Mouse (Mus musculus): Measurements from ENCODE around the gene Tmem17. TPM values are rescaled to one million over a fixed set of nuclear protein-coding genes. Genes with fewer than 3 reads are reported as not detected.

The Tmem17 gene
- polyA plus RNA-seq (2014; fragmentation: Nextera tagmentation; extraction: Ambion mirVana): 18.5 and 20.0 TPM in 2 replicates

DNA sequence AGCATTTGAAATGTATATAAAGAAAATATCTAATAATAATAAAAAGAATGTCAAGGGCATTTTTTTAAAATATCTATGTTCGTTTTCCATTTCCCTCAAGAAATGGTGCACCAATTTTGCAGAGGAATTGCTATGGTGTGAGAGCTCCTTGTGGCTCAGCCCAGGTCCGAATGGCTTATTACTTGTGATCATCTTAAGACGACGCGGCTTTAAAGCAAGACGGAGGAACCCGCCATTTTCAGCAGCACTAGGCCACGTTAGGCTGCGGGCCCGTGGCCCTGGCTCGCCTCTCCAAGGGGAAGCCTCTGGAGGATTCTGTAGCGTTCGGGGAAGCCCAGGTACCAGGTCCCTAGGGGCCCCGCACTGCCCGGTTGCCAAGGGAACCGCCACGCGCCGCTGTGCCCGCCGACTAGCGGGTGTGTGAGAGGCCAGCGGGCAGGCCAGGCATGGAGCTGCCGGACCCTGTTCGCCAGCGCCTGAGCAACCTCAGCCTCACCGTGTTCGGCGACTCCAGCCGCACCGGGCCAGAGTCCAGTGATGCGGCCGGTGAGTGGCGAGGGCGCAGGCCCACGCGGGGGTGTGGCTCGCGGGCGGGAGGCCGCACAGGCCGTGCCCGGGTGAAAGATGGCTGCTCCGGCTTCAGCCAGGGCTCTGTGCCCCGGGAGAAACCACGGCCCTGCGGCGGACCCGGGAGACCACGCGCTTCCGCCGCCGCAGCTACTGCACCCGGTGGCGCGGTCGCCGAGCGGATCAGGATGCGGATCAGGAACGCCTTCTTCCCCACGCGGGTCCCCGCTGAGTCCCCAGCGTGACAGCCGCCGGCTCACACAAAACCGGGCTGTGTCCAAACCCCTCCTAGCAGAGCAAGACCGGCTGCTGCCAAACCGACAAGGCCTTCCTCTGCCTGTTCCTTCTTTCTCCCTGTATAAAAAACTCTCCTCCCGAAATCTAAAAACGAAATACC lies at the start of gene Tmem17:
Tmem17 (plus strand) TSS at position 51 of the 964 bp plus-strand sequence.
- no peaks in the 10 kb centered on the region for H3K4me1 ChIP-seq (ENCODE audit: control insufficient read depth, insufficient read depth, low read length)
- H3K9ac ChIP-seq (ENCODE audit: low read length): peak within 1 kb of the TSS; percentile 98
- H3K4me3 ChIP-seq (ENCODE audit: low read depth, low read length): peak within 1 kb of the TSS; percentile 73
- H3K4me2 ChIP-seq (ENCODE audit: low read length): peak within 1 kb of the TSS; percentile 70
- no peaks in the 10 kb centered on the region for H3K27me3 ChIP-seq (replicated peaks; ENCODE audit: control insufficient read depth, insufficient read depth, low read length)
- WGBS: under 1% methylated on average over 73 of the region's 73 CpGs
- H3K27ac ChIP-seq (ENCODE audit: low read depth, low read length): peak within 1 kb of the TSS; percentile 94
- DNase-seq (ENCODE audit: low spot score) (peak; percentile 76), ATAC-seq (peak; percentile 93)
- H3K36me3 ChIP-seq (ENCODE audit: control insufficient read depth, insufficient read depth, low read length): no peaks in the 10 kb centered on the region
- no peaks in the 10 kb centered on the region for H3K9me3 ChIP-seq (replicated peaks; ENCODE audit: control insufficient read depth, low read length)

DNA sequence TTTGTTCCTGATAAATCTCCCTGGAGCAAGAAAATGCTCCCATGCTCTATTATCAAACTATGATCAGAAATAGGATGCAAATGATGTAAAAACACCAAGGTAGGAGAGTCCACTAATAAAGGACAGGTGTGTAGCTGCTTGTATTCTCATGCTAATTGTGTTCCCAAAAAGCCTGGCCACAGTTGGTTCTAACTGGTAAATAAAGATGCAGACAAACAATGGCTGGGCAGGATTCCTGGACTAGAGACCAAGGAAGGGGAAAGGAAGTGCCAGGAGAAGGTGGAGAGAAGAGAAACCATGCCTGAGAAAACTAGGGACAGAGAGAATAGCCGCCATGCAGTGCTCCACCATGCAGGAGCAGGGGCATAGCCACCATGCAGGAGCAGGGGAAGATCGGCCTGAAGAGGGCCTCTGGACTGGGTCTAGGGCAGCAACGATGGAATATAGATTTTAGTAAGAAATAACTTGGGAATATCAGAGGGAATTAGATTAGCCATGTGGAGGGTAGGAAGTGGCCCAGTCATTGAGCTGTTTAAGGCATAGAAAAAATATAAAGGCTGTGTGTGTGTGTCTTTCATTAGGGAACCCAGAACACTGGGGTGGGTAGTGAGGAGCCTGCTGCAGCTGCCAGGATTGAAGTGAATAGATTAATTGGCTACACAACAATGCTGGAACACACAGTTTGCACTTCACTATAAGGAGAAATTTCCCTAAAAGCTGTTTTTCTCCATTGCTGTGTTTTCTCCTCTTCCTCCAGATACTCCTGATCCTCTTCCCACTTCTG lies 31.9 kb upstream of the Tmem17 start:
- Histone ChIP-seq H3K27me3 (replicated peaks; ENCODE audit: control insufficient read depth, insufficient read depth, low read length) (no peaks in the 10 kb centered on the region), H3K36me3 (ENCODE audit: control insufficient read depth, insufficient read depth, low read length) (no peaks in the 10 kb centered on the region), H3K27ac (ENCODE audit: low read depth, low read length) (no peak overlapping the region), H3K9ac (ENCODE audit: low read length) (no peak overlapping the region), H3K4me3 (ENCODE audit: low read depth, low read length) (no peak overlapping the region), H3K4me1 (ENCODE audit: control insufficient read depth, insufficient read depth, low read length) (peaks cover 4% of the 10 kb centered on the region; the same call in 1 of the 2 replicates), H3K4me2 (ENCODE audit: low read length) (no peak overlapping the region), H3K9me3 (replicated peaks; ENCODE audit: control insufficient read depth, low read length) (no peaks in the 10 kb centered on the region)
- DNase-seq (ENCODE audit: low spot score) (peak; percentile 41), ATAC-seq (peak; percentile 75)
- WGBS: 51% methylated on average over 3 of the region's 3 CpGs

DNA sequence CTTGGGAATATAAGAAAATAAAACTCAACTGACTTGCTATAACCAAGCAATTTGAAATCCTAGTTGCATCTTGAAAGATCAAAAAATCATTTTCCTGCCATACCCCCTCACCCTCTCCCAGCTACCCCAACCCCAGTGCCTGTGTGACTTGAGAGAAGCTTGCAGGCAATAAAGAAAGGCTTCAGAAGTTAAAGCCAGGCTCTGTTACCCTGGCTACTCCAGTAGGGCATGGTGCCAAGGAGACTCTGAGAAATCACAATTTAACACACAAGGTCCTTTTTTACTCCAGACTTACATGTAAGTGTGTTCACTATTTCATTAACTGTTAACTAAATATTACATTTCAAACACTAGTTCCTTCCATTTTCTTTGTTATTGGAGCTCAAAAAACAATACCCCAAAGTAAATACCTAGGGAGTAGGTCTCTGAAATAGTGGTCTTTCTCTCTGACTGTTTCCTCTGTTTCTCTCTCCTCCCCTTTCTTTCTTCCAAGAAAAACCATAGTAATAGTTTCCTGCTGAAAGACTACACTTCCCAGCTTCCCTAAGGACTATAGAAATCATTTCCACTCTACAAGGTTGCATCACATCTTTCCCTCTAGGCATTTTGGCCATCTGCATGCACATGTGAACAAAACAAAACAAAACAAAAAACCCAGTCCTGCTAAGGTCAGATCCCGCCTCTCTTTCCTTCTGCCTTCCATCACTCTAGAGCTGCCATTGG lies 30.1 kb upstream of the Tmem17 start:
- H3K27ac ChIP-seq (ENCODE audit: low read depth, low read length): no peak overlapping the region
- no peaks in the 10 kb centered on the region for H3K27me3 ChIP-seq (replicated peaks; ENCODE audit: control insufficient read depth, insufficient read depth, low read length)
- peak; percentile 50 for DNase-seq (ENCODE audit: low spot score)
- no peaks in the 10 kb centered on the region for H3K9me3 ChIP-seq (replicated peaks; ENCODE audit: control insufficient read depth, low read length)
- no peak for ATAC-seq
- no peak overlapping the region for H3K4me2 ChIP-seq (ENCODE audit: low read length)
- H3K9ac ChIP-seq (ENCODE audit: low read length): no peak overlapping the region
- WGBS: 83% methylated on average over 1 of the region's 1 CpGs
- no peaks in the 10 kb centered on the region for H3K36me3 ChIP-seq (ENCODE audit: control insufficient read depth, insufficient read depth, low read length)
- H3K4me3 ChIP-seq (ENCODE audit: low read depth, low read length): no peak overlapping the region
- H3K4me1 ChIP-seq (ENCODE audit: control insufficient read depth, insufficient read depth, low read length): peaks cover 4% of the 10 kb centered on the region; the same call in 1 of the 2 replicates

DNA sequence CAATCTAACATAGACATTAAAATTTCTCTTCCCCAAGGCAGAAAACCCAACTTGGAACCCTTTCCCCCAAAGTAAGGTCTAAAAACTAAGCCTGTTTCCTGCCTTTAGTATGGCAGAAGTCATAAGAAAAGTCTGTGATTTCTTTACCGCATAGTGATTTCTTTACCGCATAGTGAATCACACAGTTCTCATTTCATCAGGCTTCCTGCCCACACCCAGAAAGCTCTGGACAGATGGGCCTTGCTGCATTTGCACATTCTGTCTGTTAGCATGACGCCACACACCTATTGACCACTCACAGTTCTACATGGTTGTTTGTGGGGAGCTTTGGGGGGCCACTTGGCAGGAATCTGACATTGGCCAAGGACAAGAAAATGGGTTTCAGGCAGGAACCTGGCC lies 29.5 kb upstream of the Tmem17 start:
- WGBS: 87% methylated on average over 3 of the region's 3 CpGs
- Histone ChIP-seq H3K4me1 (ENCODE audit: control insufficient read depth, insufficient read depth, low read length) (peaks cover 4% of the 10 kb centered on the region; the same call in 1 of the 2 replicates), H3K27me3 (replicated peaks; ENCODE audit: control insufficient read depth, insufficient read depth, low read length) (no peaks in the 10 kb centered on the region), H3K9ac (ENCODE audit: low read length) (no peak overlapping the region), H3K27ac (ENCODE audit: low read depth, low read length) (no peak overlapping the region), H3K4me2 (ENCODE audit: low read length) (no peak overlapping the region), H3K9me3 (replicated peaks; ENCODE audit: control insufficient read depth, low read length) (no peaks in the 10 kb centered on the region), H3K36me3 (ENCODE audit: control insufficient read depth, insufficient read depth, low read length) (no peaks in the 10 kb centered on the region), H3K4me3 (ENCODE audit: low read depth, low read length) (no peak overlapping the region)
- ATAC-seq: no peak
- no peak for DNase-seq (ENCODE audit: low spot score)

DNA sequence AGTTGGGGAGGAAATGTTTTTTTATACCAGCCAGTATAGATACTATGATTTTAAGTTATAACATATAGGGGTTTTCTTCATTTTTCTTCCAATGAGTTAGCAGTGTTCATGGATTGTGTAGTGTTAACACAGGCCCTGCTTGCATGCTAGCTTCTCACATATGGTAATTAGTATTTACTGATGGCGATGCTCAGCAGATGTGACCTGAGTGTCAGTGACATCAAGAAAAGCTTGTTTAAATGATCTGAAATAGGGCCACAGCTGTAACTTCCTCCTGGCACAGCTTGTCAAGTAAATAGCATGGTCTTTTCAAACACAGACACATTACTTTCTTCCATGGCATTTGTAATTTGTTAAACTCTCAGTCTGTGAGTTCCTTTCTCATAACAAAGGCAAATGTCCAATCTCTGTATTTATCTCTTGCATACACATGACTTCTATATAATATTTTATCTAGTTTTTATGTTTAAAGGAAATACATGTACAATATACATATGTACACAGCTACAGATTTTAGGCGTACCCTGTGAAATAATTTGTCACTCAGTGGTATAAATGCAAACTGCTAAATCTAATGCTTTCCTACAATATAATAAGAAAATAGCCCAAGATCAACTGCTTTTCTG lies 18.1 kb upstream of the Tmem17 start:
- DNase-seq (ENCODE audit: low spot score) (no peak), ATAC-seq (no peak)
- no peak overlapping the region for H3K27ac ChIP-seq (ENCODE audit: low read depth, low read length)
- no peak overlapping the region for H3K4me3 ChIP-seq (ENCODE audit: low read depth, low read length)
- H3K27me3 ChIP-seq (replicated peaks; ENCODE audit: control insufficient read depth, insufficient read depth, low read length): no peaks in the 10 kb centered on the region
- H3K9me3 ChIP-seq (replicated peaks; ENCODE audit: control insufficient read depth, low read length): no peaks in the 10 kb centered on the region
- 81% methylated on average over 2 of the region's 2 CpGs for WGBS
- H3K4me1 ChIP-seq (ENCODE audit: control insufficient read depth, insufficient read depth, low read length): no peaks in the 10 kb centered on the region
- H3K4me2 ChIP-seq (ENCODE audit: low read length): no peak overlapping the region
- H3K9ac ChIP-seq (ENCODE audit: low read length): no peak overlapping the region
- no peaks in the 10 kb centered on the region for H3K36me3 ChIP-seq (ENCODE audit: control insufficient read depth, insufficient read depth, low read length)

DNA sequence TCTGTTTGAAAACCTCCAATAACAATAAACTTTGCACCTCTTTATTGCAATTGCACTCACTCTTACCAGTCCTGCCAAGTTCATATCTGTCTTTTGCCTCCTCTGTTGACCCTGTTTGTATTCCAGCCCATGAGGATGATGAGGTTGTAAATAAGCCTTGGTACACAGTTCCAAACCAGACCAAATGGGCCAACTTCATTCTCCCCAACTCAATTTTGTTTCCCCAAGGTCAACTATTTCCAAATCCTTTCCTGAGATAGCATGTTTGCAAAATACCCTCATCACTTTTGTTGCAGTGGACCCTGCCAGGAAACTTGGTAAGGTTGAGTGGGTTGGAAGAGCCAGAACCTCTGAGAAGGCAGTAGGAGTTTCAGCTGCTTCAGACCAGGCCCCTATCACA lies 16.9 kb upstream of the Tmem17 start:
- Histone ChIP-seq H3K4me1 (ENCODE audit: control insufficient read depth, insufficient read depth, low read length) (no peaks in the 10 kb centered on the region), H3K4me2 (ENCODE audit: low read length) (no peak overlapping the region), H3K36me3 (ENCODE audit: control insufficient read depth, insufficient read depth, low read length) (no peaks in the 10 kb centered on the region), H3K9me3 (replicated peaks; ENCODE audit: control insufficient read depth, low read length) (no peaks in the 10 kb centered on the region), H3K4me3 (ENCODE audit: low read depth, low read length) (no peak overlapping the region), H3K27me3 (replicated peaks; ENCODE audit: control insufficient read depth, insufficient read depth, low read length) (no peaks in the 10 kb centered on the region), H3K9ac (ENCODE audit: low read length) (no peak overlapping the region), H3K27ac (ENCODE audit: low read depth, low read length) (no peak overlapping the region)
- DNase-seq (ENCODE audit: low spot score) (no peak), ATAC-seq (no peak)

DNA sequence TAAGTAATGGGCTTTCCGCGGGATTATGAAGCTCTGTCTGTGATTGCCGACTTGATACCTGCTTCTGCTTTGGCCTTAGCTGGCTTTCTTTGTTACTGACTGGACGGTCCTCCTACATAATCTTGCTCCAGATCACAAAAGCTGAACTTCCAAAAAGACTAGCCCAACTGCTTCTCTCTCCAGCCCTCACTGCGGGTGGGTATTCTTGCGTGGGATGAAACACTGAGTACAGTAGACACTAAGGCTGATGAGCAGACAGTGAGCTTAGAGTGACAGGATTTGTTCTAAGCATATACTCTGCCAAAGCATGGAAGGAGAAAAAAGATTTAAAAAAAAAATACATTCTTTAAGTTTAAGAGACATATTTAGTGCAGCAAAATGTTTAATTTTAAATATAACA lies 12.5 kb upstream of the Tmem17 start:
- H3K36me3 ChIP-seq (ENCODE audit: control insufficient read depth, insufficient read depth, low read length): no peaks in the 10 kb centered on the region
- no peak overlapping the region for H3K4me3 ChIP-seq (ENCODE audit: low read depth, low read length)
- ATAC-seq: no peak
- H3K27me3 ChIP-seq (replicated peaks; ENCODE audit: control insufficient read depth, insufficient read depth, low read length): no peaks in the 10 kb centered on the region
- H3K4me2 ChIP-seq (ENCODE audit: low read length): no peak overlapping the region
- no peaks in the 10 kb centered on the region for H3K4me1 ChIP-seq (ENCODE audit: control insufficient read depth, insufficient read depth, low read length)
- no peak overlapping the region for H3K27ac ChIP-seq (ENCODE audit: low read depth, low read length)
- 49% methylated on average over 6 of the region's 6 CpGs for WGBS
- H3K9ac ChIP-seq (ENCODE audit: low read length): no peak overlapping the region
- H3K9me3 ChIP-seq (replicated peaks; ENCODE audit: control insufficient read depth, low read length): no peaks in the 10 kb centered on the region
- DNase-seq (ENCODE audit: low spot score): no peak

DNA sequence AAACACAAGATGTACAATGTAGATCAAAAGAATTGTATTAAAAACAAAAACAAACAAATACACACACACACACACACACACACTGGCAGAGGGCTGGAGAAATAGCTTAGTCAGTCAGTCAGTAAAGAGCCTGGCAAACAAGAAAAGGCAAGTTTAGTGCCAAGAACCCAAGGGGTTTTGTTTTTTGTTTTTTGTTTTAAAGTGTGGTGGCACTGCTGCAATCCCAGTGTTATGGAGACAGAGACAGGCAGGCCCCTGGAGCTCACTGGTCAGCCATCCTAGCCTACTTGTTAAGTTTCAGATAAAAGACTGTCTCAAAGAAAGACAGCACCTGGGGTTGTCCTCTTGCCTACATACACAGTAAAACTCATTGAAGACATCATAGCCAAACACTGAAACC lies 12.0 kb upstream of the Tmem17 start:
- H3K9ac ChIP-seq (ENCODE audit: low read length): no peak overlapping the region
- H3K27me3 ChIP-seq (replicated peaks; ENCODE audit: control insufficient read depth, insufficient read depth, low read length): no peaks in the 10 kb centered on the region
- no peaks in the 10 kb centered on the region for H3K36me3 ChIP-seq (ENCODE audit: control insufficient read depth, insufficient read depth, low read length)
- DNase-seq (ENCODE audit: low spot score) (no peak), ATAC-seq (no peak)
- no peak overlapping the region for H3K27ac ChIP-seq (ENCODE audit: low read depth, low read length)
- H3K4me2 ChIP-seq (ENCODE audit: low read length): no peak overlapping the region
- no peak overlapping the region for H3K4me3 ChIP-seq (ENCODE audit: low read depth, low read length)
- H3K9me3 ChIP-seq (replicated peaks; ENCODE audit: control insufficient read depth, low read length): no peaks in the 10 kb centered on the region
- no peaks in the 10 kb centered on the region for H3K4me1 ChIP-seq (ENCODE audit: control insufficient read depth, insufficient read depth, low read length)

Measured in forebrain, embryonic 14.5 days (tissue).